Mouse (Mus musculus): Measurements from ENCODE around the gene Crp. TPM values are rescaled to one million over a fixed set of nuclear protein-coding genes. Genes with fewer than 3 reads are reported as not detected.

The Crp gene
- polyA plus RNA-seq, 1 experiment: not detected

DNA sequence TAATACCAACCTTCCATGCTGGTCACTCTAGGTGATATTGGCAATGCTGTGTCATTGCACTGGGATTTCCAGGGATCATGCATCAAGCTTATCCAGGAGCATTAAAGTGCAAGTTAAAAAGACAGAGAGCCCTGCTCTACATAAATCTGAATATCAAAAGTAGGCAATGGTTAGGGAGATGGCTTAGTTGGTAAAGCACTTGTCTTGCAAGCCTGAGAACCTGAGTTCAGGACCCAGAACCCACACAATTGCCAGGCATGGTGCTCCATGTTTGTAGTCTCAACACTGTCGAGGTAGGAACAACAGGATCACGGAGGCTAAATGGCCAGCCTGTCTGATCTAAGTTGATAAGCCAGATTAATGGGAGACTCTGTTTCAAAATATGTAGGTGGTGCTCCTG, 3.5 kb downstream of the Crp start:
- TF ChIP-seq EP300 (IDR thresholded peaks at IDR 0.05; ENCODE audit: insufficient read depth, low read depth, low read length) (no peak), POLR2A (IDR thresholded peaks at IDR 0.05; ENCODE audit: insufficient read depth, low read length) (no peak), CTCF (IDR thresholded peaks at IDR 0.05; ENCODE audit: low read depth, low read length) (no peak)
- H3K9ac ChIP-seq (ENCODE audit: low read depth, poor library complexity, severe bottlenecking): no peak overlapping the region
- H3K27ac ChIP-seq (ENCODE audit: insufficient read depth, low read length): no peak overlapping the region
- no peaks in the 10 kb centered on the region for H3K27me3 ChIP-seq (ENCODE audit: control insufficient read depth, insufficient read depth, low read length, poor library complexity, severe bottlenecking)
- no peaks in the 10 kb centered on the region for H3K36me3 ChIP-seq (ENCODE audit: control insufficient read depth, insufficient read depth, low read length, poor library complexity, severe bottlenecking)
- H3K4me3 ChIP-seq (ENCODE audit: low read depth, low read length): no peak overlapping the region
- H3K4me1 ChIP-seq (ENCODE audit: control insufficient read depth, insufficient read depth, low read length): no peaks in the 10 kb centered on the region
- no peaks in the 10 kb centered on the region for H3K9me3 ChIP-seq (replicated peaks; ENCODE audit: control insufficient read depth, insufficient read depth, low read length, poor library complexity, severe bottlenecking)

DNA sequence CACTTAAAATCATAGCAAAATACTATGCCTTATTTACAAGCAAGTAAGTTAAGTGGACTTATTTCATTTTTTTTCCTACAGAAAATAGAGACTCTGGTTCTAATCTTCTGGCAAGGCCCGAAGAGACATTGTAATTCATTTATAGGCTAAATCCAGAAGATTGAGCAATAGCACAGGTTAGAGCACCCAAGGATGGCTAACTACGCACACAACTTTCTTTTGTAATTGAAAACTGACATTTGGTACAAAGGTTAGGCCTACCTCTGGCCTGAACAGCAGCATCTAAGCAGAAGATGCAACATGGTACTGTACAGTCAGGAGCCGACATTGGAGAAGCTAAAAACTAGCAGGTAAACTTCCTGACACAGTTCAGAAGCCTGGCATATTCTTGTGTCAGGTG, 4.0 kb downstream of the Crp start:
- no peak overlapping the region for H3K4me3 ChIP-seq (ENCODE audit: low read depth, low read length)
- no peak for TF ChIP-seq POLR2A (IDR thresholded peaks at IDR 0.05; ENCODE audit: insufficient read depth, low read length)
- TF ChIP-seq EP300 (IDR thresholded peaks at IDR 0.05; ENCODE audit: insufficient read depth, low read depth, low read length): no peak
- no peak for TF ChIP-seq CTCF (IDR thresholded peaks at IDR 0.05; ENCODE audit: low read depth, low read length)
- no peak overlapping the region for H3K27ac ChIP-seq (ENCODE audit: insufficient read depth, low read length)
- no peaks in the 10 kb centered on the region for H3K27me3 ChIP-seq (ENCODE audit: control insufficient read depth, insufficient read depth, low read length, poor library complexity, severe bottlenecking)
- H3K9ac ChIP-seq (ENCODE audit: low read depth, poor library complexity, severe bottlenecking): no peak overlapping the region
- no peaks in the 10 kb centered on the region for H3K9me3 ChIP-seq (replicated peaks; ENCODE audit: control insufficient read depth, insufficient read depth, low read length, poor library complexity, severe bottlenecking)
- no peaks in the 10 kb centered on the region for H3K4me1 ChIP-seq (ENCODE audit: control insufficient read depth, insufficient read depth, low read length)
- H3K36me3 ChIP-seq (ENCODE audit: control insufficient read depth, insufficient read depth, low read length, poor library complexity, severe bottlenecking): no peaks in the 10 kb centered on the region

DNA sequence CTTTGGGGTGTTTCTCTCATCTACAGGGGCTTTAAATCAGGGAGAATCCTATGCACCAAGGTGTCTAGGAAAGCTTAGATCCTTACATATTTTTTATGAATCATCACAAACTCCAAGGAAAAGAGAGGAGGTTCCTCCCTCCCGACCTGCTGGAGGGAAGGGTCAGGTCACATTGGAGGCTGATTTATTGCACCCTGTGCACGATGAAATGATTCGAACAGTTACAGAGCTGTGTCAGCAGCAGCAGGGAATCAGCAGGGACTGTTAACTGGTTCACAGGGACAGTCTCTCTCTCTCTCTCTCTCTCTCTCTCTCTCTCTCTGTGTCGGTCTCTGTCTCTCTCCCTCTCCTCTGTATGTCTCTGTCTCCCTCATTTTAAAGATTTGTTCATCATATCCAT, 6.9 kb downstream of the Crp start:
- Histone ChIP-seq H3K27me3 (ENCODE audit: control insufficient read depth, insufficient read depth, low read length, poor library complexity, severe bottlenecking) (no peaks in the 10 kb centered on the region), H3K4me1 (ENCODE audit: control insufficient read depth, insufficient read depth, low read length) (no peaks in the 10 kb centered on the region), H3K4me3 (ENCODE audit: low read depth, low read length) (no peak overlapping the region), H3K9me3 (replicated peaks; ENCODE audit: control insufficient read depth, insufficient read depth, low read length, poor library complexity, severe bottlenecking) (no peaks in the 10 kb centered on the region), H3K36me3 (ENCODE audit: control insufficient read depth, insufficient read depth, low read length, poor library complexity, severe bottlenecking) (no peaks in the 10 kb centered on the region), H3K27ac (ENCODE audit: insufficient read depth, low read length) (no peak overlapping the region), H3K9ac (ENCODE audit: low read depth, poor library complexity, severe bottlenecking) (no peak overlapping the region)
- TF ChIP-seq EP300 (IDR thresholded peaks at IDR 0.05; ENCODE audit: insufficient read depth, low read depth, low read length) (no peak), CTCF (IDR thresholded peaks at IDR 0.05; ENCODE audit: low read depth, low read length) (no peak), POLR2A (IDR thresholded peaks at IDR 0.05; ENCODE audit: insufficient read depth, low read length) (no peak)

DNA sequence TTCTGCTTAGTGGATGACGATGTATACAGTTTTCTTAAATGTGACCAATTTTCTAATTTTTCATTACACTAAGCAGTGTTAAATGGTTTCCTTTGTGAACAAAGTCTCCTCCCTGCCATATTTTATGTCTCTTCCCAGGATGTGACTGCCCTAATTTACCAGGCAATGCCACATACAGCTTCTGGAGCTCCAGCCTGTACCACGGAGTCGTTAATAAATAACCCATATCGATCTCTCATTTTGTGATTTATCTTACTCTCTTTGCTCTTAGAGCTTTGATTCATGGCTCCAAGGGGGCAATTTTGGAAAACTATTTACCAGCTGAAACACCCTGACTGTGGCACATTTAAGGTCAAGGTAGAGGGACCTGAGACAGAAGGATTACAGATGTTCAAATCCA, 8.4 kb downstream of the Crp start:
- H3K36me3 ChIP-seq (ENCODE audit: control insufficient read depth, insufficient read depth, low read length, poor library complexity, severe bottlenecking): no peaks in the 10 kb centered on the region
- no peak for TF ChIP-seq POLR2A (IDR thresholded peaks at IDR 0.05; ENCODE audit: insufficient read depth, low read length)
- no peaks in the 10 kb centered on the region for H3K4me1 ChIP-seq (ENCODE audit: control insufficient read depth, insufficient read depth, low read length)
- H3K27me3 ChIP-seq (ENCODE audit: control insufficient read depth, insufficient read depth, low read length, poor library complexity, severe bottlenecking): no peaks in the 10 kb centered on the region
- no peak overlapping the region for H3K27ac ChIP-seq (ENCODE audit: insufficient read depth, low read length)
- no peak overlapping the region for H3K4me3 ChIP-seq (ENCODE audit: low read depth, low read length)
- no peaks in the 10 kb centered on the region for H3K9me3 ChIP-seq (replicated peaks; ENCODE audit: control insufficient read depth, insufficient read depth, low read length, poor library complexity, severe bottlenecking)
- no peak overlapping the region for H3K9ac ChIP-seq (ENCODE audit: low read depth, poor library complexity, severe bottlenecking)

DNA sequence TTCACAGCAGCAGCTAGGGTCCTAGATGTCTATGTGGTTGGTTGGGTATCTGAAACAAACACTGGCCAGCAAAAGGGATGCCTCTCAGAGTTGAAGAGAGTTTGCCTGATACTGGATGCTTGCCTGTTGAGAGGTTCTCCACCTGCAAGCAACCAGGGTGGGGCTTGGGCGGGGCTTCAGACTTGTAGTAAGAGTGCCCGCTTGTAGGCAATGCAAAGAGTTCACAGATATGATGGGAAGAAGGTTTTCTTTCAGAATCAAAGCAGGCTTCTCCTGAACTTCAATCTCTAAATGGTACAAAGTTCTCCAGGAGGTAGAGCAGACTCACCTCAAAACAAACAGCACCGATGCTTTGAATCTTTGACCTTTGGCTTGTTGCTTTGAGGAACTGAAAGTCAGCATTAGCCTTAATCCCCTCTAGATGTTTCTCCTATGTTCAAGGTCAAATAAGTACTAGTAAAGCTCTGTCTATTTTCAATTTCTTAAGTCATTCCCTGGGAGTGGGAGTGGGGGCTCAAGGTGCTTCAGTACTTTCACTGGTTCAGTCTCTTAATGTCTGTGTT, 12.0 kb downstream of the Crp start:
- no peaks in the 10 kb centered on the region for H3K9me3 ChIP-seq (replicated peaks; ENCODE audit: control insufficient read depth, insufficient read depth, low read length, poor library complexity, severe bottlenecking)
- no peak overlapping the region for H3K27ac ChIP-seq (ENCODE audit: insufficient read depth, low read length)
- no peaks in the 10 kb centered on the region for H3K36me3 ChIP-seq (ENCODE audit: control insufficient read depth, insufficient read depth, low read length, poor library complexity, severe bottlenecking)
- no peak overlapping the region for H3K9ac ChIP-seq (ENCODE audit: low read depth, poor library complexity, severe bottlenecking)
- no peak overlapping the region for H3K4me3 ChIP-seq (ENCODE audit: low read depth, low read length)
- H3K4me1 ChIP-seq (ENCODE audit: control insufficient read depth, insufficient read depth, low read length): peaks cover 2% of the 10 kb centered on the region
- no peaks in the 10 kb centered on the region for H3K27me3 ChIP-seq (ENCODE audit: control insufficient read depth, insufficient read depth, low read length, poor library complexity, severe bottlenecking)
- no peak for TF ChIP-seq POLR2A (IDR thresholded peaks at IDR 0.05; ENCODE audit: insufficient read depth, low read length)
- no peak for TF ChIP-seq EP300 (IDR thresholded peaks at IDR 0.05; ENCODE audit: insufficient read depth, low read depth, low read length)
- no peak for TF ChIP-seq CTCF (IDR thresholded peaks at IDR 0.05; ENCODE audit: low read depth, low read length)

DNA sequence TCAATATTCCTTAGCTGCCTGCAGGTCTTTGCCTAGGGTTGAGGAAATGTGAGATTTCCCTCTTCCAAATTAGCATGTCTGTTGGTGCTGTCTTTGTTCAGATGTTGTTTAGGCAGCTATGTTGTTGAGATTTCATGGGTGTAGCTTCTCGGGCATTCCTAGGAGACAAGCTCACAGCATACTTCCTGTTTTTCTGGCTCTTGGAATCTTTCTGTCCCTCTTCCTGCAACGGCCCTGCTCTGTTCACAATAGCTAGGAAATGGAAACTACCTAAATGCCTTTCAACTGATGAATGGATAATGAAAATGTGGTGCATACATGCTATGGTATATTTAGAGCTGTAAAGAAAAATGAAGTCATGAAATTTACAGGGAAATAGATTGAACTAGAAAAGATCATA, 13.5 kb downstream of the Crp start:
- TF ChIP-seq POLR2A (IDR thresholded peaks at IDR 0.05; ENCODE audit: insufficient read depth, low read length): no peak
- TF ChIP-seq EP300 (IDR thresholded peaks at IDR 0.05; ENCODE audit: insufficient read depth, low read depth, low read length): no peak
- no peak for TF ChIP-seq CTCF (IDR thresholded peaks at IDR 0.05; ENCODE audit: low read depth, low read length)
- no peaks in the 10 kb centered on the region for H3K9me3 ChIP-seq (replicated peaks; ENCODE audit: control insufficient read depth, insufficient read depth, low read length, poor library complexity, severe bottlenecking)

More for the DNA sequence above, 13.5 kb downstream of the Crp start:
- Histone ChIP-seq H3K9ac (ENCODE audit: low read depth, poor library complexity, severe bottlenecking) (no peak overlapping the region), H3K27ac (ENCODE audit: insufficient read depth, low read length) (no peak overlapping the region), H3K4me3 (ENCODE audit: low read depth, low read length) (no peak overlapping the region), H3K4me1 (ENCODE audit: control insufficient read depth, insufficient read depth, low read length) (peaks cover 2% of the 10 kb centered on the region), H3K36me3 (ENCODE audit: control insufficient read depth, insufficient read depth, low read length, poor library complexity, severe bottlenecking) (no peaks in the 10 kb centered on the region), H3K27me3 (ENCODE audit: control insufficient read depth, insufficient read depth, low read length, poor library complexity, severe bottlenecking) (no peaks in the 10 kb centered on the region)

Data from ES-Bruce4 (cell line).